Mouse (Mus musculus): Measurements from ENCODE around the gene Gbp4.

- no peak for TF ChIP-seq POLR2A (IDR thresholded peaks at IDR 0.05; ENCODE audit: low read depth, low read length)
- no peak for TF ChIP-seq CTCF (conservative IDR thresholded peaks at IDR 0.05; ENCODE audit: insufficient read depth, insufficient read length, low read depth, low read length)
Observed at GRCm38 (mm10) chr5:105154049-105154448, 14.7 kb upstream of the Gbp4 start.

Data from kidney, adult 2 months (tissue).